Mouse (Mus musculus): ENCODE measurements around the gene Grk2.

- TF ChIP-seq CTCF (IDR thresholded peaks at IDR 0.05; ENCODE audit: control insufficient read depth, insufficient read depth, low read length), result no peak
- no peak for TF ChIP-seq POLR2A (IDR thresholded peaks at IDR 0.05; ENCODE audit: borderline replicate concordance, control insufficient read depth, low read depth, low read length)
Observed at GRCm38 (mm10) chr19:4315223-4315944, 9.4 kb upstream of the Grk2 start.

Measured in bone marrow, adult 2 months (tissue).